Mouse (Mus musculus): Measurements from ENCODE around the gene B3galt4. TPM values are rescaled to one million over a fixed set of nuclear protein-coding genes. Genes with fewer than 3 reads are reported as not detected.

B3galt4 gene
- total RNA-seq, 1 experiment from 2014 or later, result 8.5 TPM

GRCm38 (mm10) chr17:33943454-33943853 lies 7.8 kb downstream of the B3galt4 start:
- no peak for DNase-seq

GRCm38 (mm10) chr17:33941381-33941780 lies 9.9 kb downstream of the B3galt4 start:
- no peak for DNase-seq

- DNase-seq, result no peak
Measured at GRCm38 (mm10) chr17:33940981-33941380, 10.3 kb downstream of the B3galt4 start.

GRCm38 (mm10) chr17:33940206-33940805 lies 11.0 kb downstream of the B3galt4 start, which contains the start of the genes Pfdn6 and Wdr46:
Gene Pfdn6, minus strand, starts transcription at chr17:33940343.
Gene Wdr46, plus strand, starts transcription at chr17:33940660.
- DNase-seq, result peak; percentile 87

- DNase-seq, result no peak
Measured at GRCm38 (mm10) chr17:33938783-33939182, 12.5 kb downstream of the B3galt4 start.

DNA sequence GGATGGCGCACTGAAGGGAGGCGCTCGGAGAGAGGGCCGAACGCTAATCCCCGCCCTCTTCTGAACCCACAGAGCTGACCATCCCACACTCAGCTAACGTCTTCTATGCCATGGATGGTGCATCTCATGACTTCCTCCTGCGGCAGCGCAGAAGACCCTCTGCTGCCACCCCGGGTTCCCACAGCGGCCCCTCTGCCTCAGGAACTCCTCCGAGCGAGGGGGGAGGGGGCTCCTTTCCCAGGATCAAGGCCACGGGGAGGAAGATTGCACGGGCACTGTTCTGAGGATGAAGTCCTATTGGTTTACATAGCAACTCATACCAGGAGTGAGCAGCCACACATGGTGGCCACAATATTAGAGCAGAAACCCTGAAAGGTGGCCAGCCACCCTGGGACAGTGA lies 14.3 kb downstream of the B3galt4 start:
- DNase-seq, result no peak

- DNase-seq, result no peak
Measured at GRCm38 (mm10) chr17:33935422-33936055, 15.7 kb downstream of the B3galt4 start.

DNA sequence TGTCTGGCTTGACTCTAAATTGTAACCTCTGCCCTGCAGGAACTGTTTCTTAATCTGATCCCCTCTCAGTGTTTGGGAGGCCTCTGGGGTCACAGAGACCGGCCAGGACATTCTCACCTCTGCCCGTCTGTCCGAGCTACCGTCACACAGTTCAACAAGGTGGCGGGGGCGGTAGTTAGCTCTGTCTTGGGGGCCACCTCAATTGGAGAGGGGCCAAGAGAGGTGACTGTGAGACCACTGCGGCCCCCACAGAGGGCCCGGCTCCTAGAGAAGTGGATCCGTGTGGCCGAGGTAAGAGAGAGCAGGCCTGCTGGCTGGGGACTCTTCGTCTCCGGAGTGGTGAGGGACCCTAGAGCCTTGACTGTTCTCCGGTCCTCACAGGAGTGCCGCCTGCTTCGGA lies 18.3 kb downstream of the B3galt4 start:
- DNase-seq, result no peak

DNA sequence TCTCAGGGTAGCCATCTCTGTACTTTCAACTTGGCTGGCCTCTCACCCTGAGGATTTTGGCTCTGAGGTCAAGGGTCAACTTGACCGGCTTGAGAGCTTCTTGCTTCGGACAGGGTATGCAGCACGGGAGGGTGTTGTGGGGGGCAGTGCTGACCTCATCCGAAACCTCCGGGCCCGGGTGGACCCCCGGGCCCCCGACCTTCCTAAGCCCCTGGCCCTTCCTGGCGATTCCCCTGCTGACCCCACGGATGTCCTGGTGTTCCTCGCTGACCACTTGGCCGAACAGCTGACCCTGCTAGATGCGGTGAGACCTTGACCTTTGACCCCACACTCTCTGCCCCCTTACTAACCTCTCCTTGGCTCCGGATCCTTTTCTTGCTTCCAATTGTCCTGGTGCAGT lies 18.8 kb downstream of the B3galt4 start:
- no peak for DNase-seq

- no peak for DNase-seq
Measured at GRCm38 (mm10) chr17:33931947-33932346, 19.3 kb downstream of the B3galt4 start.

GRCm38 (mm10) chr17:33931159-33931866 lies 20.0 kb downstream of the B3galt4 start:
- no peak for DNase-seq

- no peak for DNase-seq
Measured at GRCm38 (mm10) chr17:33930280-33931158, 20.8 kb downstream of the B3galt4 start.

- peak; percentile 96 for DNase-seq
Measured at GRCm38 (mm10) chr17:33929371-33930279, 21.7 kb downstream of the B3galt4 start, which contains the start of gene Rgl2. Gene Rgl2, plus strand, starts transcription at chr17:33929543.

- DNase-seq, result no peak
Measured at GRCm38 (mm10) chr17:33928251-33928947, 22.9 kb downstream of the B3galt4 start.

DNA sequence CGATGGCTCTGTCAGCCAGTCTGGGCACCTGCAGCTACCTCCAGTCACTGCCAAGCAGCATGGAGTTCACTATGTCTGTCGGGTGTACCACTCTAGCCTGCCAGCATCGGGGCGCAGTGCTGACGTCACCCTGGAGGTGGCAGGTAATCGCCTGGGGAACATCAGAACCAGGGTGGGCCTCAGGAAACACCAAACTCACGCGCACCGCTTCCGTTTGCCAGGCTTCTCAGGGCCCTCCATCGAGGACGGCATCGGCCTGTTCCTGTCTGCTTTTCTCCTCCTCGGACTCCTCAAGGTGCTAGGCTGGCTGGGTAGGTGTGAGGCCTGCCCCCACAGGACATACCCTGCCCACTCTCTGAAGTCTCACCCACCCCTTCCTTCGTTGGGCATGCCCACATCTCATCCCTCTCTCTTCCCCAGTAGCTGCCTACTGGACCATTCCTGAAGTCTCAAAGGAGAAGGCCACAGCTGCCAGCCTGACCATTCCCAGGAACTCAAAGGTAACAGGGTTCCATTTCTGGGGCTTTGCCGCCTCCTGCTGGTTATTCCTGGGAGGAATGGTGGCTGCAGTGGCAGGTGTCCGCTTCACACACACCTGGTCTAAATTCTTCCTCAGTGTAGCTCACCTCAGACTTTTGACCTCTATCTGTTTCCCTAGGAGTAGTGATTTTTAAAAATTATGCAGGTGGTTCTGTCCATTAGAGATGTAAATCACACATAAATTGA lies 24.9 kb downstream of the B3galt4 start:
- no peak for DNase-seq

- no peak for DNase-seq
Measured at GRCm38 (mm10) chr17:33925406-33926116, 25.7 kb downstream of the B3galt4 start.

DNA sequence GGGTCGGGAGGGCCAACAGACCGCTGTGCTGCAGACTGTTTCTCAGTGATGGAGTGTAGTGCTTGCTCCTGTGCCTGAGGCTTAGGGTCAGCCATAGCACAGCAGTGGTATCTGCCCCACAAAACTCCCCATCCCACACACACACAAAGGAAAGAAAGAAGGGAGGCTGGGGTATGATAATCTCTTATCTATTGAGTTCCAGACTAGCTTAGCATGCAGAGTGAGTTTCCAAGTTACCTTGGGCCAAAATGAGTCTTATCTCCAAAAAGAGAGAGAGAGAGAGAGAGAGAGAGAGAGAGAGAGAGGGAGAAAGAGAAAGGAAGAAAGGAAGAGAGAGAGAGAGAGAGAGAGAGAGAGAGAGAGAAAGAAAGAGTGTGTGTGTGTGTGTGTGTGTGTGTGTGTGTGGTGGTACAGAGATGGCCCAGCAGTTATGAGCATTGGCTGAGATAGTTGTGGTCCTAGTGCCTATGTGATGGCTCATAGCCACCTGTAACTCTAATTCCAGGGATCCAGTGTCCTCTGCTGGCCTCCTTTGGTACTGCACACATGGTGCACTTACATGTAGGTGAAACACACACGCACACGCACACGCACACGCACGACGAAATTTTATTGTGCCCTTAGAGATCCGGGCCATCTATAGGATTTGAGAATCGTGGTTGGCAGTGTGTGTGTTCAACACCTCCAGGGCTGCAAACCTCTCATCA lies 26.6 kb downstream of the B3galt4 start:
- no peak for DNase-seq

DNA sequence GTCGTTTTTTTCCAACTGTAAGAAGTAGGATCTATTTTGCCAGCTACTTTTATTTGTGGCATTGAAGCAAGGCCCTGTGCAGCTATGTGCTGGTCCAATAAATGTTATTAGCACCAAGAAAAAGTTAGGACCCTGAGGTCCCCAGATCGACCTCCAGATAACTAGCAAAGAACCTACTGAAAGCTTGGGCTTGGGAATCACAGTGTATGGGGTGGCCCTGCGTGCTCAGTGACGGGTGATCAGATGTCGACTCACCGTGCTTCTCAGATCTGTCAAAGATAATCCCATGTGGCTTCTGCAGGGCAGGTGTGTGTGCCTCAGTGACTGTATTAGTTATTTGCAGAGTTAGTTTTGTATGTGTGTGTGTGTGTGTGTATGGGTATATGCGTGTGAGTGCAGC lies 29.9 kb downstream of the B3galt4 start:
- DNase-seq, result no peak
